Mouse (Mus musculus): ENCODE measurements around the gene Il7r.

- TF ChIP-seq ETS1 (IDR thresholded peaks at IDR 0.05; ENCODE audit: low read depth, low read length) = no peak
- TF ChIP-seq ZC3H11A (IDR thresholded peaks at IDR 0.05; ENCODE audit: low read depth, low read length) = no peak
- TF ChIP-seq POLR2AphosphoS2 (IDR thresholded peaks at IDR 0.05; ENCODE audit: low read length) = no peak
- no peak for TF ChIP-seq SIN3A (IDR thresholded peaks at IDR 0.05; ENCODE audit: low read length)
- TF ChIP-seq MAX (IDR thresholded peaks at IDR 0.05; ENCODE audit: low read length) = no peak
- TF ChIP-seq CTCF (IDR thresholded peaks at IDR 0.05 in 2 of 3, conservative IDR thresholded peaks at IDR 0.05 in 1 of 3; ENCODE audit: control insufficient read depth in 1 of 3, insufficient read depth in 1 of 3, low read depth in 2 of 3, low read length in 3 of 3, poor library complexity in 1 of 3, severe bottlenecking in 1 of 3) = no peak
- TF ChIP-seq CHD2 (IDR thresholded peaks at IDR 0.05; ENCODE audit: low read length) = no peak
- TF ChIP-seq TAL1 (IDR thresholded peaks at IDR 0.05; ENCODE audit: low read length) = no peak
- TF ChIP-seq USF2 (IDR thresholded peaks at IDR 0.05; ENCODE audit: borderline replicate concordance in 1 of 2, insufficient read depth in 1 of 2, low read depth in 1 of 2, low read length in 2 of 2) = no peak
- no peak for TF ChIP-seq NELFE (IDR thresholded peaks at IDR 0.05; ENCODE audit: low read depth, low read length)
Measured at GRCm38 (mm10) chr15:9464039-9464438, 65.9 kb downstream of the Il7r start.
